Mouse (Mus musculus): Measurements from ENCODE around the gene Hdac9. TPM values are rescaled to one million over a fixed set of nuclear protein-coding genes. Genes with fewer than 3 reads are reported as not detected.

Gene Hdac9
- total and polyA plus RNA-seq, 3 experiments = 0.55 to 1.4 TPM; not detected in 1

DNA sequence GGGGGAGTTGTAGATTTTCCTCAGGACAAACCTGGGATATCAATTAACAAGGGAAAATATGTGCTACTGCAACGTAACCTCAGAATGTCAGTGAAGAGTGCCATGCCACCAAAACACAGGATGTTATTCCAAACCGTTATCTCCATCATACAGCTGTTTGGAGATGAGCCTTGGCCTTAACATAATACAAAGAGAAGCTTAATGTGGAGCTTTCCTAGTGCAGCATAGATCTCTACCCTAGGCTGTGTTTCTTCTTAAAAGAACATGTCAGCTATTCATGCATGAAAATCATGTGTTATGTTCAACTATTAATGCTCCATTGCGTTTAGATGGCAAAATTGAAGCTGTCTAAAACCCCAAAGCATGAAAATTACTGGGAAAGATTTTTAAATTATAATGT is 522.6 kb downstream of the Hdac9 start:
- H3K27me3 ChIP-seq (ENCODE audit: insufficient read depth, low read length) = no peaks in the 10 kb centered on the region
- H3K9me3 ChIP-seq (replicated peaks) = peaks cover 11% of the 10 kb centered on the region
- H3K4me1 ChIP-seq (ENCODE audit: insufficient read depth, low read depth, low read length) = no peaks in the 10 kb centered on the region
- TF ChIP-seq GATA2 (IDR thresholded peaks at IDR 0.05; ENCODE audit: borderline replicate concordance, low read depth, low read length) (no peak), POLR2AphosphoS5 (IDR thresholded peaks at IDR 0.05; ENCODE audit: insufficient replicate concordance, low read depth, low read length) (no peak), TAL1 (conservative IDR thresholded peaks at IDR 0.05; ENCODE audit: low read depth, low read length) (no peak), GATA1 (IDR thresholded peaks at IDR 0.05; ENCODE audit: borderline replicate concordance, low read length) (no peak), CTCF (IDR thresholded peaks at IDR 0.05; ENCODE audit: low read depth, low read length) (no peak)
- DNase-seq (ENCODE audit: low spot score) (no peak), ATAC-seq (ENCODE audit: extremely low read depth, insufficient number of reproducible peaks, low FRiP score, poor library complexity, severe bottlenecking) (no peak)
- no peak overlapping the region for H3K4me3 ChIP-seq (ENCODE audit: low read depth, low read length)
- H3K36me3 ChIP-seq (replicated peaks) = no peaks in the 10 kb centered on the region

DNA sequence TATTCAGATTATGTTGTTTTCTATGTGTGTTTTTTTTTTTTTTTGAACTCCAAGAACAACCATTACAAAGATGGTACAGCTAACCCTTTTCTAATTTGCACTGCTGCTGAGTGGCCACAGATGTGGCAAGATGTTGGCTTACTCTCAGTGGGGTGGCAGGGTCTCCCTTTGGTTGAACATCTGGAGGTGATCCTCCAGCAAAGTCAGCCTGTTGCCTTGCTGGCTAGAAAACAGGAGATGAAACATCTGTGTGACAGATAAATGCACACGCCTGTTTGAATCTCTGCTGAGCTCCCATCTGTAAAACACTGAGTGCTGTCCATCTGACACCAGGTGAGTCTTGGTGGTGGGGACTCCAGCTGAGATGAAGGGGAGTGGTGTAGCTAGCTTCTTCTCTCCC is 537.2 kb downstream of the Hdac9 start:
- Histone ChIP-seq H3K27me3 (ENCODE audit: insufficient read depth, low read length) (no peaks in the 10 kb centered on the region), H3K9me3 (replicated peaks) (peaks cover 8% of the 10 kb centered on the region), H3K4me3 (ENCODE audit: low read depth, low read length) (no peak overlapping the region), H3K4me1 (ENCODE audit: insufficient read depth, low read depth, low read length) (no peaks in the 10 kb centered on the region), H3K36me3 (replicated peaks) (no peaks in the 10 kb centered on the region)
- ATAC-seq (ENCODE audit: extremely low read depth, insufficient number of reproducible peaks, low FRiP score, poor library complexity, severe bottlenecking) (no peak), DNase-seq (ENCODE audit: low spot score) (no peak)
- no peak for TF ChIP-seq GATA1 (IDR thresholded peaks at IDR 0.05; ENCODE audit: borderline replicate concordance, low read length)
- TF ChIP-seq GATA2 (IDR thresholded peaks at IDR 0.05; ENCODE audit: borderline replicate concordance, low read depth, low read length) = no peak
- TF ChIP-seq POLR2AphosphoS5 (IDR thresholded peaks at IDR 0.05; ENCODE audit: insufficient replicate concordance, low read depth, low read length) = no peak
- TF ChIP-seq CTCF (IDR thresholded peaks at IDR 0.05; ENCODE audit: low read depth, low read length) = no peak
- TF ChIP-seq TAL1 (conservative IDR thresholded peaks at IDR 0.05; ENCODE audit: low read depth, low read length) = no peak

GRCm38 (mm10) chr12:34378637-34379036 is 538.3 kb downstream of the Hdac9 start:
- Histone ChIP-seq H3K27me3 (ENCODE audit: insufficient read depth, low read length) (no peaks in the 10 kb centered on the region), H3K9me3 (replicated peaks) (peaks cover 10% of the 10 kb centered on the region), H3K4me1 (ENCODE audit: insufficient read depth, low read depth, low read length) (no peaks in the 10 kb centered on the region), H3K4me3 (ENCODE audit: low read depth, low read length) (no peak overlapping the region), H3K36me3 (replicated peaks) (no peaks in the 10 kb centered on the region)
- TF ChIP-seq GATA1 (IDR thresholded peaks at IDR 0.05; ENCODE audit: borderline replicate concordance, low read length) (no peak), GATA2 (IDR thresholded peaks at IDR 0.05; ENCODE audit: borderline replicate concordance, low read depth, low read length) (no peak), CTCF (IDR thresholded peaks at IDR 0.05; ENCODE audit: low read depth, low read length) (no peak), TAL1 (conservative IDR thresholded peaks at IDR 0.05; ENCODE audit: low read depth, low read length) (no peak), POLR2AphosphoS5 (IDR thresholded peaks at IDR 0.05; ENCODE audit: insufficient replicate concordance, low read depth, low read length) (no peak)
- ATAC-seq (ENCODE audit: extremely low read depth, insufficient number of reproducible peaks, low FRiP score, poor library complexity, severe bottlenecking) = no peak
- no peak for DNase-seq (ENCODE audit: low spot score)

GRCm38 (mm10) chr12:34351906-34352305 is 565.0 kb downstream of the Hdac9 start:
- Histone ChIP-seq H3K9me3 (replicated peaks) (no peaks in the 10 kb centered on the region), H3K4me3 (ENCODE audit: low read depth, low read length) (no peak overlapping the region), H3K4me1 (ENCODE audit: insufficient read depth, low read depth, low read length) (no peaks in the 10 kb centered on the region), H3K36me3 (replicated peaks) (no peaks in the 10 kb centered on the region), H3K27me3 (ENCODE audit: insufficient read depth, low read length) (no peaks in the 10 kb centered on the region)
- DNase-seq (ENCODE audit: low spot score) (no peak), ATAC-seq (ENCODE audit: extremely low read depth, insufficient number of reproducible peaks, low FRiP score, poor library complexity, severe bottlenecking) (no peak)
- TF ChIP-seq GATA1 (IDR thresholded peaks at IDR 0.05; ENCODE audit: borderline replicate concordance, low read length) (no peak), POLR2AphosphoS5 (IDR thresholded peaks at IDR 0.05; ENCODE audit: insufficient replicate concordance, low read depth, low read length) (no peak), TAL1 (conservative IDR thresholded peaks at IDR 0.05; ENCODE audit: low read depth, low read length) (no peak), CTCF (IDR thresholded peaks at IDR 0.05; ENCODE audit: low read depth, low read length) (no peak), GATA2 (IDR thresholded peaks at IDR 0.05; ENCODE audit: borderline replicate concordance, low read depth, low read length) (no peak)

DNA sequence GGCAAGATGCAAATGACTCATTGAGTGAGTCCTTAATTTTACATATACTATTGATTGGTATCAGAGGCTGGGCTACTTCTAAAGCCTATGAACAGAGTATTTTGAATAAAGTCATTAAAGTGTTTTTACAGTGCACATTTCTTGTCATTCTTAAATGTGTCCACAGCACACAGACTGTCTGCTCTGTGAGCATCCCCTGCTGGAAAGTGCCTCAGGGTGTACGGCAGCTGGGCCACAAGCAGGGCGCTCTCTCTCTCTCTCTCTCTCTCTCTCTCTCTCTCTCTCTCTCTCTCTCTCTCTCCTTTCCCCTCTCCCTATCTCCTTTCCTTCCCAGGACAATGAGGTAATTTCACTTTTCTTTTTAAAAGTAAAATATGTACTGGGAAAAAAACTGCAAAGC is 569.4 kb downstream of the Hdac9 start:
- H3K27me3 ChIP-seq (ENCODE audit: insufficient read depth, low read length) = no peaks in the 10 kb centered on the region
- TF ChIP-seq CTCF (IDR thresholded peaks at IDR 0.05; ENCODE audit: low read depth, low read length) (no peak), GATA2 (IDR thresholded peaks at IDR 0.05; ENCODE audit: borderline replicate concordance, low read depth, low read length) (no peak), TAL1 (conservative IDR thresholded peaks at IDR 0.05; ENCODE audit: low read depth, low read length) (no peak), GATA1 (IDR thresholded peaks at IDR 0.05; ENCODE audit: borderline replicate concordance, low read length) (no peak), POLR2AphosphoS5 (IDR thresholded peaks at IDR 0.05; ENCODE audit: insufficient replicate concordance, low read depth, low read length) (no peak)
- ATAC-seq (ENCODE audit: extremely low read depth, insufficient number of reproducible peaks, low FRiP score, poor library complexity, severe bottlenecking) (no peak), DNase-seq (ENCODE audit: low spot score) (no peak)
- H3K4me1 ChIP-seq (ENCODE audit: insufficient read depth, low read depth, low read length) = no peaks in the 10 kb centered on the region
- no peaks in the 10 kb centered on the region for H3K36me3 ChIP-seq (replicated peaks)
- H3K4me3 ChIP-seq (ENCODE audit: low read depth, low read length) = no peak overlapping the region
- no peaks in the 10 kb centered on the region; the same call in 1 of the 2 replicates for H3K9me3 ChIP-seq (replicated peaks)

GRCm38 (mm10) chr12:34342761-34343160 is 574.1 kb downstream of the Hdac9 start:
- DNase-seq (ENCODE audit: low spot score) (no peak), ATAC-seq (ENCODE audit: extremely low read depth, insufficient number of reproducible peaks, low FRiP score, poor library complexity, severe bottlenecking) (no peak)
- no peak overlapping the region for H3K4me3 ChIP-seq (ENCODE audit: low read depth, low read length)
- peaks cover 5% of the 10 kb centered on the region for H3K9me3 ChIP-seq (replicated peaks)
- no peaks in the 10 kb centered on the region for H3K36me3 ChIP-seq (replicated peaks)
- TF ChIP-seq CTCF (IDR thresholded peaks at IDR 0.05; ENCODE audit: low read depth, low read length) = no peak
- no peak for TF ChIP-seq TAL1 (conservative IDR thresholded peaks at IDR 0.05; ENCODE audit: low read depth, low read length)
- no peak for TF ChIP-seq GATA1 (IDR thresholded peaks at IDR 0.05; ENCODE audit: borderline replicate concordance, low read length)
- no peak for TF ChIP-seq GATA2 (IDR thresholded peaks at IDR 0.05; ENCODE audit: borderline replicate concordance, low read depth, low read length)
- TF ChIP-seq POLR2AphosphoS5 (IDR thresholded peaks at IDR 0.05; ENCODE audit: insufficient replicate concordance, low read depth, low read length) = no peak
- no peaks in the 10 kb centered on the region for H3K27me3 ChIP-seq (ENCODE audit: insufficient read depth, low read length)
- no peaks in the 10 kb centered on the region for H3K4me1 ChIP-seq (ENCODE audit: insufficient read depth, low read depth, low read length)
